Mouse (Mus musculus) MN1 (cell line): ENCODE results near the gene Hspb1.

Experiments
- DNase-seq: peaks from one replicate; pipeline ENCODE4 v3.0.0-alpha.2; 2016; ENCODE audit warnings: low spot score

Hspb1 gene

GRCm38 (mm10) chr5:135888405-135889215 is 891 bp downstream of the Hspb1 start:
- no peak for DNase-seq

GRCm38 (mm10) chr5:135890323-135890722 is 2.6 kb downstream of the Hspb1 start:
- DNase-seq, result no peak

- DNase-seq, result no peak
These were observed 3.2 kb downstream of the Hspb1 start for GRCm38 (mm10) chr5:135890920-135891319.

GRCm38 (mm10) chr5:135892589-135893351 is 5.1 kb downstream of the Hspb1 start:
- DNase-seq, result no peak

- DNase-seq, result no peak
These were observed 7.2 kb downstream of the Hspb1 start for GRCm38 (mm10) chr5:135894958-135895357.

GRCm38 (mm10) chr5:135898028-135898427 is 10.3 kb downstream of the Hspb1 start:
- peak; percentile 75 for DNase-seq

GRCm38 (mm10) chr5:135898995-135899394 is 11.3 kb downstream of the Hspb1 start:
- no peak for DNase-seq

GRCm38 (mm10) chr5:135899833-135900232 is 12.1 kb downstream of the Hspb1 start:
- DNase-seq, result no peak

- no peak for DNase-seq
These were observed 13.0 kb downstream of the Hspb1 start for GRCm38 (mm10) chr5:135900701-135901100.

GRCm38 (mm10) chr5:135901354-135902095 is 13.8 kb downstream of the Hspb1 start:
- no peak for DNase-seq

GRCm38 (mm10) chr5:135903058-135903457 is 15.3 kb downstream of the Hspb1 start:
- DNase-seq, result peak; percentile 56

- DNase-seq, result peak; percentile 99
These were observed 15.9 kb downstream of the Hspb1 start for GRCm38 (mm10) chr5:135903551-135904151.

- no peak for DNase-seq
These were observed 16.5 kb downstream of the Hspb1 start for GRCm38 (mm10) chr5:135904259-135904658.

- DNase-seq, result no peak
These were observed 17.9 kb downstream of the Hspb1 start for GRCm38 (mm10) chr5:135905320-135906225.

GRCm38 (mm10) chr5:135906846-135907245 is 19.1 kb downstream of the Hspb1 start:
- no peak for DNase-seq

- peak; percentile 48 for DNase-seq
These were observed 19.5 kb downstream of the Hspb1 start for GRCm38 (mm10) chr5:135907256-135907655.

GRCm38 (mm10) chr5:135908185-135908584 is 20.5 kb downstream of the Hspb1 start:
- DNase-seq, result no peak

- no peak for DNase-seq
These were observed 21.3 kb downstream of the Hspb1 start for GRCm38 (mm10) chr5:135908989-135909388.

GRCm38 (mm10) chr5:135909646-135910045 is 21.9 kb downstream of the Hspb1 start:
- no peak for DNase-seq

GRCm38 (mm10) chr5:135910813-135911212 is 23.1 kb downstream of the Hspb1 start:
- DNase-seq, result no peak

- DNase-seq, result peak; percentile 63
These were observed 24.0 kb downstream of the Hspb1 start for GRCm38 (mm10) chr5:135911633-135912220.
